Mouse (Mus musculus): Measurements from ENCODE around the gene Col27a1.

DNA sequence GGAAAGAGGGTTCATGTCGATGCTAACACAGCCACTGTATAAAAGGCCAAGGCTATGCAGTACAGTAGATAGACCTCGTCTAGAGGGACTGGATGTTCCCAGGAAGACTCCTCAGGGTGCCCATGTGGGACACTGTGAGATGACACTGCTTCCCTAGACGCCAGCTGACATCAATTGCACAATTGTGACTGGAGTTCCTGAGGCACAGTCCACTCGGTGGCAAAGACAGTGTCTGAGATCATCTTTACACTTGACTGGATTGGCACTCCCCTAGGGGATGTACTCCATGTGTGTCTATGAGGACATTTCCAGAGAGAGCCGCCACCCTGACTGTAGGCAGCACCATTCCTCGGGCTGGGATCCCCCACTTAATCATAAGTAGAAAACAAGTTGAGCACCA is 134.7 kb downstream of the Col27a1 start:
- TF ChIP-seq MYOD1 (IDR thresholded peaks at IDR 0.05; ENCODE audit: control insufficient read depth in 1 of 3, insufficient read length in 2 of 3, low read depth in 2 of 3) (no peak), USF1 (IDR thresholded peaks at IDR 0.05; ENCODE audit: low read depth) (no peak)
